ENCODE assay signal across 10 mouse cellular contexts in the genomic region with DNA sequence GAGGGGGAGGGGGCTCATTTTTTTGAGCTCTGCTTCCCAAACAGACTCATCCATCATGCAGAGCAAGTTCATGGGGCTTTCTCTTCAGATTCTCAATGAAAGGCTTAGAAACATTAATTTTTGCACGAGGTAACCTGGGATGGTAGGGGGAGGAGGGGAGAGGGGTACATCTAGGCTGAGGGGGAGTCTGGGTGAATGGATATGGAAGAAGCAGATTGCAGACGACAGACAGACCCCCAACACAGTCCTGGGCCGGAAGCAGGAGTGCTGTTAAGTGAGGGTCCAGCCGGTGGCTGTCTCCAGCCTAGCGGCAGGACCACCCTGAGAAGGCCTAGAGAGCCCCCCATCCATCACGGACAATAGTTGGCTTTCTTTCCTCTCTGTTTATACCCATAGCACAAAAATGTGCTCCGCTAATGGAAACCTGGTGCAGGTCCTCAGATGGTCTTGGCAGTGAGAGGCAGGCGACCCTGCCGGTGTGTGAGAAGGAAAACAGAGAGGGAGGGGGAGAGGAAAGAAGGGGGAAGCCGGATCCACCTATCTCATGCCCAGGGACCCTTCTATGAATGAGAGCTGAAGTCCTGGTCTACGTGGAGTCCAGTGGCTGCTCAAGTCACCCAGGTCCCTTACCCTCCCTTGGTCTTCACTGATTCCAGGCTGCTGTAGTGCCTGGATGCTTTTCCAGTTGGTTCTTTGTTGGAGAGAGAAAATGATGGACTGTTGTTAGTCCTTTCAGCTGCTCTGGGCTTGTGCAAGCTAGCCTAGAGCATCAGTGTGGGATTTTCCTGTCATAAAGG.
DNase-seq lines count a peak whose midpoint lies in the region; ATAC-seq and TF ChIP-seq lines count a peak whose summit lies in the region.
"Had no signal": no experiment of that assay in that cellular context is flagged by ENCODE, and none has a peak within 500 bp of the region (broad histone marks: within the 10 kb centered on the region; RNA-seq: fewer than 3 reads in every experiment).

No protein-coding gene starts in this region.

- no peak overlapping the region for H3K9ac ChIP-seq in heart, embryonic 11.5 days (ENCODE audit: low read depth, low read length)
- no peak overlapping the region for H3K9ac ChIP-seq in stomach, embryonic 14.5 days (replicated peaks; ENCODE audit: low read depth, low read length)
- no peak overlapping the region for H3K9ac ChIP-seq in stomach, postnatal 0 days (ENCODE audit: low read length)
- peak overlapping the region; percentile 50; the same call in 1 of the 2 replicates for H3K9ac ChIP-seq in limb, embryonic 13.5 days

- ATAC-seq in heart, embryonic 11.5 days (replicated peaks; ENCODE audit: insufficient number of reproducible peaks, low FRiP score, low TSS enrichment) = no peak
- peak; percentile 64; the same call in 1 of the 2 replicates for ATAC-seq in stomach, embryonic 14.5 days (ENCODE audit: insufficient number of reproducible peaks, insufficient read depth, low FRiP score, low read depth)
- no peak for ATAC-seq in stomach, postnatal 0 days (ENCODE audit: low FRiP score, low TSS enrichment)
- peak; percentile 46 for ATAC-seq in limb, embryonic 13.5 days (ENCODE audit: low FRiP score, low read depth)

- no peak for DNase-seq in heart, postnatal 14 days
- no peak for DNase-seq in stomach, postnatal 0 days (ENCODE audit: low spot score)
- DNase-seq in yolk sac, embryonic 10.5 days (ENCODE audit: low spot score) = peak; percentile 11
- no peak for DNase-seq in layer of hippocampus, adult 8-10 months (ENCODE audit: low spot score in 2 of 2)
- no peak for DNase-seq in cerebellum, adult 9-11 months
- DNase-seq: thymus, adult 18-20 months had no signal

- no peaks in the 10 kb centered on the region for H3K9me3 ChIP-seq in heart, embryonic 11.5 days (replicated peaks; ENCODE audit: control insufficient read depth, low read length)
- no peaks in the 10 kb centered on the region for H3K9me3 ChIP-seq in stomach, embryonic 14.5 days (ENCODE audit: control insufficient read depth, low read depth, low read length)
- H3K9me3 ChIP-seq in stomach, postnatal 0 days (ENCODE audit: control insufficient read depth, low read length) = no peaks in the 10 kb centered on the region
- no peaks in the 10 kb centered on the region for H3K9me3 ChIP-seq in limb, embryonic 13.5 days

- TF ChIP-seq CTCF in stomach, postnatal 0 days (IDR thresholded peaks at IDR 0.05; ENCODE audit: low read depth) = no peak

- H3K4me1 ChIP-seq in heart, embryonic 11.5 days (ENCODE audit: control insufficient read depth, insufficient read depth, low read length) = peaks cover 16% of the 10 kb centered on the region
- H3K4me1 ChIP-seq in stomach, embryonic 14.5 days (ENCODE audit: control insufficient read depth, insufficient read depth, low read length) = peaks cover 27% of the 10 kb centered on the region
- no peaks in the 10 kb centered on the region for H3K4me1 ChIP-seq in stomach, postnatal 0 days (replicated peaks; ENCODE audit: control insufficient read depth, insufficient read depth)
- peaks cover 54% of the 10 kb centered on the region for H3K4me1 ChIP-seq in limb, embryonic 13.5 days

- TF ChIP-seq EP300 in stomach, postnatal 0 days (optimal IDR thresholded peaks at IDR 0.05) = no peak

- WGBS in heart, embryonic 11.5 days (ENCODE audit: insufficient replicate concordance) = 23% methylated on average over 11 of the region's 11 CpGs
- WGBS in stomach, embryonic 14.5 days = 16% methylated on average over 11 of the region's 11 CpGs
- 31% methylated on average over 11 of the region's 11 CpGs for WGBS in stomach, postnatal 0 days
- WGBS in limb, embryonic 13.5 days = 6% methylated on average over 11 of the region's 11 CpGs

- peak overlapping the region; percentile 46; the same call in 1 of the 2 replicates for H3K27ac ChIP-seq in heart, embryonic 11.5 days (ENCODE audit: low read depth, low read length)
- H3K27ac ChIP-seq in stomach, embryonic 14.5 days (ENCODE audit: low read length) = peak overlapping the region; percentile 64
- no peak overlapping the region for H3K27ac ChIP-seq in stomach, postnatal 0 days (replicated peaks)
- H3K27ac ChIP-seq in limb, embryonic 13.5 days = peak overlapping the region; percentile 98
- H3K27ac ChIP-seq: layer of hippocampus, adult 2 months had no signal

- no peak overlapping the region for H3K4me3 ChIP-seq in heart, embryonic 11.5 days (ENCODE audit: low read depth, low read length)
- no peak overlapping the region for H3K4me3 ChIP-seq in stomach, embryonic 14.5 days (ENCODE audit: low read depth, low read length)
- H3K4me3 ChIP-seq in stomach, postnatal 0 days (ENCODE audit: low read depth, low read length) = no peak overlapping the region
- H3K4me3 ChIP-seq in limb, embryonic 13.5 days = peak overlapping the region; percentile 17
- H3K4me3 ChIP-seq: layer of hippocampus, adult 2 months had no signal

- H3K27me3 ChIP-seq in heart, embryonic 11.5 days (ENCODE audit: control insufficient read depth, insufficient read depth, low read length) = no peaks in the 10 kb centered on the region
- H3K27me3 ChIP-seq in stomach, embryonic 14.5 days (ENCODE audit: control insufficient read depth, insufficient read depth, low read length) = no peaks in the 10 kb centered on the region
- no peaks in the 10 kb centered on the region for H3K27me3 ChIP-seq in stomach, postnatal 0 days (ENCODE audit: control insufficient read depth, insufficient read depth, low read length)
- no peaks in the 10 kb centered on the region for H3K27me3 ChIP-seq in limb, embryonic 13.5 days

- H3K4me2 ChIP-seq in heart, embryonic 11.5 days = peak overlapping the region; percentile 32
- H3K4me2 ChIP-seq in stomach, embryonic 14.5 days (replicated peaks; ENCODE audit: low read depth, low read length) = peak overlapping the region; percentile 17
- no peak overlapping the region for H3K4me2 ChIP-seq in stomach, postnatal 0 days (replicated peaks; ENCODE audit: low read depth)
- H3K4me2 ChIP-seq in limb, embryonic 13.5 days (replicated peaks) = peak overlapping the region; percentile 59

- intact Hi-C loops in heart, postnatal 14 days (cut with DNase I) = no loop called here

- no peaks in the 10 kb centered on the region for H3K36me3 ChIP-seq in heart, embryonic 11.5 days (ENCODE audit: control insufficient read depth, insufficient read depth, low read length)
- no peaks in the 10 kb centered on the region for H3K36me3 ChIP-seq in stomach, embryonic 14.5 days (ENCODE audit: control insufficient read depth, insufficient read depth, low read length)
- H3K36me3 ChIP-seq in stomach, postnatal 0 days (ENCODE audit: control insufficient read depth, insufficient read depth, low read length) = no peaks in the 10 kb centered on the region
- no peaks in the 10 kb centered on the region for H3K36me3 ChIP-seq in limb, embryonic 13.5 days

Comparison
In these comparisons a context has a peak if more than half of its experiments do, and no peak if none do; other contexts are left out.
1. ATAC-seq: peak in stomach, embryonic 14.5 days (single experiment) and limb, embryonic 13.5 days (single experiment); none in heart, embryonic 11.5 days (single experiment) and stomach, postnatal 0 days (single experiment).